Mouse (Mus musculus) hindbrain, embryonic 16.5 days (tissue): ENCODE measurements at regions not wholly inside any gene's neighbourhood (a gene's known extent, or its start where the extent isn't known, plus 50 kb on each side); places are given as distances from the start of the nearest gene placed in this dataset.

ENCODE experiments used
- ATAC-seq: fragments of 200-750 bp; cut with Nextera tagmentation; 2 replicates; pipeline ENCODE4 v1.8.0; 2017; ENCODE audit warnings: moderate TSS enrichment, moderate library complexity
- H3K27ac ChIP-seq: fragments of 300-500 bp; sonication (generic); 2 replicates; pipeline ENCODE4 v1.5.1; 2014; ENCODE audit warnings: low read depth, mild to moderate bottlenecking, control low read depth, low read length, moderate library complexity
- H3K27me3 ChIP-seq: fragments of 300-500 bp; sonication (generic); replicated peaks from 2 replicates; pipeline ENCODE4 v1.6.1; 2014; ENCODE audit warnings: low read length; ENCODE audit not compliant: control insufficient read depth, insufficient read depth
- H3K36me3 ChIP-seq: fragments of 300-500 bp; sonication (generic); 2 replicates; pipeline ENCODE4 v1.6.1; 2014; ENCODE audit warnings: mild to moderate bottlenecking, low read length, moderate library complexity, mixed read lengths; ENCODE audit not compliant: control insufficient read depth, insufficient read depth
- H3K4me1 ChIP-seq: fragments of 300-500 bp; sonication (generic); 2 replicates; pipeline ENCODE4 v1.6.1; 2014; ENCODE audit warnings: low read depth, low read length; ENCODE audit not compliant: control insufficient read depth, insufficient read depth
- H3K4me2 ChIP-seq: fragments of 300-500 bp; sonication (generic); 2 replicates; pipeline ENCODE4 v1.6.1; 2014; ENCODE audit warnings: mild to moderate bottlenecking, low read length, control low read depth, moderate library complexity
- H3K4me3 ChIP-seq: fragments of 300-500 bp; sonication (generic); 2 replicates; pipeline ENCODE4 v1.5.1; 2014; ENCODE audit warnings: mild to moderate bottlenecking, low read length, control low read depth, moderate library complexity
- H3K9ac ChIP-seq: fragments of 300-500 bp; sonication (generic); 2 replicates; pipeline ENCODE4 v1.6.1; 2014; ENCODE audit warnings: low read depth, mild to moderate bottlenecking, control low read depth, low read length, moderate library complexity
- H3K9me3 ChIP-seq: fragments of 300-500 bp; sonication (generic); 2 replicates; pipeline ENCODE4 v1.6.1; 2014; ENCODE audit warnings: mild to moderate bottlenecking, low read length, moderate library complexity; ENCODE audit not compliant: control insufficient read depth
- WGBS: fragments of 180-500 bp; shearing (Covaris S2); extraction: QIAGEN DNeasy Blood & Tissue Kit; methylation state at CpG from one replicate; pipeline ENCODE4 v1.1.7; 2014; 5-methylcytosine and 5-hydroxymethylcytosine counted together

DNA sequence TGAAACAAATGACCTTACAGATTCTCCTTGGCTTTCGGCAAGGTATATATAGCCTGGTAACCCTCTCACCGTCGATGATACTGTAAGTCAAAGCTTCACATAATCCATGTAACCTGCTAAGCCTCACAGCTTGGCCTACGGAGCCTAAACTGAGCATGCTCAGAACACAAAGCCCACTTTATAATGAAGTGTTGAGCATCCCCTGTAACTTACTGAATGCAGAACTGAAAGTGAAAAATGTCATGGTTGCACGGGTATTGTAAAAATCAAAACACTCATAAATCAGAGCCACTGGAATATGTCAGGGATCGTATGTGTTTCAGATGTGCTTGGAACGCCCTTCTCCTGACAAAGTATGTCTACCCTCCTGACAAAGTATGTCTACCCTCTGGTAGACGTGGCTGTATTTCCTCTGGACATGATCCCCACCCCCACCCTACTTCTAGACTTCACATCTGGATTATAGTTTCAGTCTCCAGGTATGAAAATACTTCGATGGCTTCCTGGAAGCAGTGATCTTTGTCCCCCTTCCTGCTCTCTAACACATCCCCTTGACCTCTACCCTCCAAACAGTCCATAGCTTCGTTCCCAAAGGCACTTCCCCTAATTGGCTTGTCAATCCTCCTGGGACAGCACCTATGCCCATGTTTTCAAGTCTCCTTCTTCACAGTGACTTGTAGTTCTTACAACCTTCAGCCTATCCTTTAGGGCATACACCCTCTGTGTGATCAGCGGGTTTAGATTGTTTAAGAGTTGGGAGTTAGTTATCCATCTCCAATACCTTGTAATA is 54.5 kb upstream of the Lta4h start:
- ATAC-seq: no peak
- Histone ChIP-seq H3K9ac (no peak overlapping the region), H3K9me3 (no peaks in the 10 kb centered on the region), H3K27me3 (no peaks in the 10 kb centered on the region), H3K27ac (no peak overlapping the region), H3K4me3 (no peak overlapping the region), H3K4me1 (no peaks in the 10 kb centered on the region), H3K4me2 (no peak overlapping the region), H3K36me3 (no peaks in the 10 kb centered on the region)
- 85% methylated on average over 11 of the region's 11 CpGs for WGBS

DNA sequence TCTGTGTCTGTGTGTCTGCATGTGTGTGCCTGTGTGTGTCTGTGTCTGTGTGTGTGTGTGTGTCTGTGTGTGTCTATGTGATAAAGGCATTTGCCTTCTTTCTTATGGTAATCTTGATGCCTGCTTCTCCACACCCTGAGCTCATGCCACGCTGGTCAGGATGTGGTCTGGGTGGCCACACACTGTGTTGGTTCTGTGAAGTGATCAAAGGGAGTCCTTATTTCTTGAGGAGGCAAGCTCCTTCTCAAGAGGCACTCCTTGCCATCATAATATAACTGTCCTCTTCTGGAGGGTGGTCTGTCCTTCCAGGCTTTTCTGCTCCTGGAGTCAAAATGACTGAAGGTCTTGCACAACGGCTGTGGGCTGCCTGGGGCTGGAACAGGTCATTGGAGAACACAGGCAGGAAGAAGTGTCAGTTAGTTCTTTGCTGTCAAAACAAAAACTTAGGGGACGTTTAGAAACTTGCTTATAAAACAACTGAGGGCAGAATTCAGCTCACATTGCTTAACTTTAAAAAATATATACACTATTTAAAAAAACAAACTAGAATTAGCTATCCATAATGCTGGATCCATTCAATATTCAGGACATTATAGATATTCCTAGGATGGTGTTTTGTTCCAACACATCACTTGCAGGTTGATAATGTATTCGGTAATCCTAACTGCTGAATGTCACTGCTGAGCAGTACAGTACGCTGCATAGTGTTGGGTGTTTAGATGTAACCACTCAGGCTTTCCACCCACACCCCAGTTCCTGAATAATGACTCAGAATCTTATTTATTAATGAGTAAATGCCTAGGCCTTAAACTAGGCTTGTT is 50.3 kb upstream of the Lta4h start:
- no peak overlapping the region for H3K4me2 ChIP-seq
- no peak for ATAC-seq
- no peak overlapping the region for H3K4me3 ChIP-seq
- H3K9me3 ChIP-seq: no peaks in the 10 kb centered on the region
- H3K36me3 ChIP-seq: no peaks in the 10 kb centered on the region
- 63% methylated on average over 5 of the region's 5 CpGs for WGBS
- H3K4me1 ChIP-seq: no peaks in the 10 kb centered on the region
- no peak overlapping the region for H3K9ac ChIP-seq
- no peaks in the 10 kb centered on the region for H3K27me3 ChIP-seq
- no peak overlapping the region for H3K27ac ChIP-seq
